Mouse (Mus musculus) ES-Bruce4 (cell line): ENCODE measurements at regions not wholly inside any gene's neighbourhood (a gene's known extent, or its start where the extent isn't known, plus 50 kb on each side); places are given as distances from the start of the nearest gene placed in this dataset.
"Not testable (repeated sequence)": the region's sequence is repeated elsewhere in the genome, so short reads cannot be mapped to it uniquely, and the experiment has no call there.

Source experiments
- H3K27ac ChIP-seq: 2 replicates; pipeline ENCODE4 v1.5.1; 2012; ENCODE audit warnings: low read length, inconsistent platforms; ENCODE audit not compliant: insufficient read depth
- H3K27me3 ChIP-seq: 2 replicates; pipeline ENCODE4 v1.6.1; 2012; ENCODE audit warnings: mild to moderate bottlenecking, low read length, inconsistent platforms; ENCODE audit not compliant: control insufficient read depth, poor library complexity, insufficient read depth, severe bottlenecking
- H3K36me3 ChIP-seq: 2 replicates; pipeline ENCODE4 v1.6.1; 2012; ENCODE audit warnings: inconsistent platforms, mild to moderate bottlenecking, low read length, moderate library complexity; ENCODE audit not compliant: control insufficient read depth, poor library complexity, insufficient read depth, severe bottlenecking
- H3K4me1 ChIP-seq: one replicate; pipeline ENCODE4 v1.8.1; 2011; ENCODE audit warnings: low read length; ENCODE audit not compliant: control insufficient read depth, insufficient read depth
- H3K4me3 ChIP-seq: 2 replicates; pipeline ENCODE4 v1.5.1; 2011; ENCODE audit warnings: low read depth, mild to moderate bottlenecking, low read length
- H3K9ac ChIP-seq: 2 replicates; pipeline ENCODE4 v1.6.1; 2012; ENCODE audit warnings: low read depth, mild to moderate bottlenecking, inconsistent platforms; ENCODE audit not compliant: poor library complexity, severe bottlenecking
- H3K9me3 ChIP-seq: replicated peaks from 2 replicates; pipeline ENCODE4 v1.6.1; 2012; ENCODE audit warnings: mild to moderate bottlenecking, low read length, inconsistent platforms; ENCODE audit not compliant: control insufficient read depth, poor library complexity, insufficient read depth, severe bottlenecking
- CTCF ChIP-seq: IDR thresholded peaks from one replicate; pipeline ENCODE4 v1.8.1; 2011; ENCODE audit warnings: low read depth, low read length
- EP300 ChIP-seq: IDR thresholded peaks from 2 replicates; pipeline ENCODE4 v1.6.1; 2011; ENCODE audit warnings: low read depth, low read length; ENCODE audit not compliant: insufficient read depth
- POLR2A ChIP-seq: IDR thresholded peaks from one replicate; pipeline ENCODE4 v1.8.1; 2011; ENCODE audit warnings: low read length; ENCODE audit not compliant: insufficient read depth

GRCm38 (mm10) chrX:130525770-130526169 is 776.2 kb downstream of the Diaph2 start:
- Histone ChIP-seq H3K4me3 (no peak overlapping the region), H3K27ac (no peak overlapping the region), H3K9me3 (no peaks in the 10 kb centered on the region), H3K4me1 (no peaks in the 10 kb centered on the region), H3K27me3 (no peaks in the 10 kb centered on the region), H3K9ac (no peak overlapping the region), H3K36me3 (no peaks in the 10 kb centered on the region)
- TF ChIP-seq CTCF (no peak), POLR2A (no peak), EP300 (no peak)

- H3K27me3 ChIP-seq: no peaks in the 10 kb centered on the region
- no peaks in the 10 kb centered on the region for H3K36me3 ChIP-seq
- TF ChIP-seq POLR2A (no peak), CTCF (no peak), EP300 (no peak)
These were observed 783.9 kb downstream of the Diaph2 start for GRCm38 (mm10) chrX:130533171-130534156.

GRCm38 (mm10) chrX:130538771-130539170 is 789.2 kb downstream of the Diaph2 start:
- H3K27me3 ChIP-seq, H3K9ac ChIP-seq, H3K36me3 ChIP-seq, H3K4me3 ChIP-seq, H3K9me3 ChIP-seq, H3K4me1 ChIP-seq: not testable (repeated sequence)
- peak overlapping the region; percentile 81 for H3K27ac ChIP-seq

More at GRCm38 (mm10) chrX:130533171-130534156, 783.9 kb downstream of the Diaph2 start:
- H3K27ac ChIP-seq: no peak overlapping the region
- no peak overlapping the region for H3K4me3 ChIP-seq
- no peaks in the 10 kb centered on the region for H3K4me1 ChIP-seq
- no peak overlapping the region for H3K9ac ChIP-seq
- no peaks in the 10 kb centered on the region for H3K9me3 ChIP-seq

GRCm38 (mm10) chrX:130548001-130548400 is 798.5 kb downstream of the Diaph2 start:
- no peak overlapping the region for H3K4me3 ChIP-seq
- no peaks in the 10 kb centered on the region for H3K36me3 ChIP-seq
- TF ChIP-seq EP300 (peak; percentile 68), CTCF (no peak), POLR2A (no peak)
- 0 out of 2 replicates have a peak overlapping the region, but pooled peaks have one; percentile 67 for H3K27ac ChIP-seq
- no peaks in the 10 kb centered on the region for H3K9me3 ChIP-seq
- no peaks in the 10 kb centered on the region for H3K27me3 ChIP-seq
- peaks cover 4% of the 10 kb centered on the region for H3K4me1 ChIP-seq
- H3K9ac ChIP-seq: no peak overlapping the region

- Histone ChIP-seq H3K9ac (peak overlapping the region; percentile 29; the same call in 1 of the 2 replicates), H3K4me3 (no peak overlapping the region), H3K27ac (peak overlapping the region; percentile 86), H3K9me3 (no peaks in the 10 kb centered on the region), H3K27me3 (no peaks in the 10 kb centered on the region), H3K4me1 (peaks cover 4% of the 10 kb centered on the region), H3K36me3 (no peaks in the 10 kb centered on the region)
- TF ChIP-seq EP300: no peak
- TF ChIP-seq POLR2A: no peak
- TF ChIP-seq CTCF: no peak
These were observed 799.7 kb downstream of the Diaph2 start for GRCm38 (mm10) chrX:130549275-130549674.

- TF ChIP-seq CTCF: no peak
- TF ChIP-seq EP300: no peak
- TF ChIP-seq POLR2A: no peak
- Histone ChIP-seq H3K4me1 (peaks cover 4% of the 10 kb centered on the region), H3K27ac (peak overlapping the region; percentile 86), H3K27me3 (no peaks in the 10 kb centered on the region), H3K9ac (no peak overlapping the region), H3K9me3 (no peaks in the 10 kb centered on the region), H3K36me3 (no peaks in the 10 kb centered on the region), H3K4me3 (no peak overlapping the region)
These were observed 800.4 kb downstream of the Diaph2 start for GRCm38 (mm10) chrX:130549925-130550324.
